Mouse (Mus musculus): ENCODE measurements around the gene Bbs1. TPM values are rescaled to one million over a fixed set of nuclear protein-coding genes. Genes with fewer than 3 reads are reported as not detected.
"Not testable (repeated sequence)": the region's sequence is repeated elsewhere in the genome, so short reads cannot be mapped to it uniquely, and the experiment has no call there.

The Bbs1 gene
- 5.8 and 8.4 TPM in 2 replicates for polyA plus RNA-seq (2015; fragmentation: Nextera tagmentation; extraction: Ambion mirVana)

- peak; percentile 85 for ATAC-seq (ENCODE audit: low FRiP score)
- peak within 1 kb of the TSS; percentile 76 for H3K4me2 ChIP-seq
- no peaks in the 10 kb centered on the region for H3K9me3 ChIP-seq (replicated peaks)
- 7% methylated on average over 31 of the region's 31 CpGs for WGBS
- peaks cover 46% of the 10 kb centered on the region for H3K36me3 ChIP-seq
- H3K27me3 ChIP-seq (replicated peaks): no peaks in the 10 kb centered on the region
- H3K4me3 ChIP-seq (replicated peaks): peak within 1 kb of the TSS; percentile 83
- peak within 1 kb of the TSS; percentile 76 for H3K9ac ChIP-seq (replicated peaks)
- H3K4me1 ChIP-seq: peaks cover 15% of the 10 kb centered on the region
- H3K27ac ChIP-seq (replicated peaks): peak within 1 kb of the TSS; percentile 88
These were observed at the start of gene Bbs1 for GRCm38 (mm10) chr19:4905979-4906794. Bbs1 (minus strand) TSS chr19:4906628.

- not testable (repeated sequence) for ATAC-seq (ENCODE audit: low FRiP score); H3K4me1 ChIP-seq; H3K27ac ChIP-seq (replicated peaks); H3K9me3 ChIP-seq (replicated peaks); H3K4me2 ChIP-seq; H3K36me3 ChIP-seq; H3K4me3 ChIP-seq (replicated peaks); H3K9ac ChIP-seq (replicated peaks); H3K27me3 ChIP-seq (replicated peaks)
- 82% methylated on average over 9 of the region's 9 CpGs for WGBS
These were observed 42.2 kb upstream of the Bbs1 start for GRCm38 (mm10) chr19:4948641-4949040.

- no peak overlapping the region for H3K27ac ChIP-seq (replicated peaks)
- WGBS: 34% methylated on average over 6 of the region's 6 CpGs
These were observed 39.1 kb upstream of the Bbs1 start for GRCm38 (mm10) chr19:4945540-4945939.

GRCm38 (mm10) chr19:4943253-4943588 is 36.8 kb upstream of the Bbs1 start:
- peak overlapping the region; percentile 89 for H3K9ac ChIP-seq (replicated peaks)
- no peaks in the 10 kb centered on the region for H3K9me3 ChIP-seq (replicated peaks)
- H3K4me2 ChIP-seq: peak overlapping the region; percentile 82
- peaks cover 20% of the 10 kb centered on the region for H3K4me1 ChIP-seq
- no peaks in the 10 kb centered on the region for H3K36me3 ChIP-seq
- peak overlapping the region; percentile 85 for H3K27ac ChIP-seq (replicated peaks)
- peak overlapping the region; percentile 79 for H3K4me3 ChIP-seq (replicated peaks)
- ATAC-seq (ENCODE audit: low FRiP score): peak; percentile 68
- H3K27me3 ChIP-seq (replicated peaks): 0 out of 2 replicates have a peak, but pooled peaks cover 3% of the 10 kb centered on the region
- 6% methylated on average over 13 of the region's 13 CpGs for WGBS

More at GRCm38 (mm10) chr19:4945540-4945939, 39.1 kb upstream of the Bbs1 start:
- Histone ChIP-seq H3K9ac (replicated peaks) (no peak overlapping the region), H3K36me3 (no peaks in the 10 kb centered on the region), H3K9me3 (replicated peaks) (no peaks in the 10 kb centered on the region), H3K4me3 (replicated peaks) (no peak overlapping the region), H3K27me3 (replicated peaks) (0 out of 2 replicates have a peak, but pooled peaks cover 3% of the 10 kb centered on the region), H3K4me1 (peaks cover 20% of the 10 kb centered on the region), H3K4me2 (no peak overlapping the region)
- ATAC-seq (ENCODE audit: low FRiP score): no peak

GRCm38 (mm10) chr19:4942551-4943252 is 36.3 kb upstream of the Bbs1 start, which contains the start of gene Peli3:
Peli3 (minus strand) TSS chr19:4943127.
- Histone ChIP-seq H3K9ac (replicated peaks) (peak within 1 kb of the TSS; percentile 89), H3K36me3 (0 out of 2 replicates have a peak, but pooled peaks cover under 1% of the 10 kb centered on the region), H3K4me3 (replicated peaks) (peak within 1 kb of the TSS; percentile 79), H3K9me3 (replicated peaks) (no peaks in the 10 kb centered on the region), H3K27me3 (replicated peaks) (0 out of 2 replicates have a peak, but pooled peaks cover 3% of the 10 kb centered on the region), H3K4me2 (peak within 1 kb of the TSS; percentile 82), H3K27ac (replicated peaks) (peak within 1 kb of the TSS; percentile 85), H3K4me1 (peaks cover 20% of the 10 kb centered on the region)
- peak; percentile 97 for ATAC-seq (ENCODE audit: low FRiP score)
- WGBS: under 1% methylated on average over 45 of the region's 55 CpGs

- WGBS: 89% methylated on average over 17 of the region's 17 CpGs
- Histone ChIP-seq H3K9ac (replicated peaks) (no peak overlapping the region), H3K9me3 (replicated peaks) (no peaks in the 10 kb centered on the region), H3K36me3 (peaks cover 44% of the 10 kb centered on the region), H3K4me2 (no peak overlapping the region), H3K27me3 (replicated peaks) (no peaks in the 10 kb centered on the region), H3K27ac (replicated peaks) (no peak overlapping the region), H3K4me1 (peaks cover 14% of the 10 kb centered on the region), H3K4me3 (replicated peaks) (no peak overlapping the region)
- no peak for ATAC-seq (ENCODE audit: low FRiP score)
These were observed 31.2 kb upstream of the Bbs1 start for GRCm38 (mm10) chr19:4937444-4938310.

GRCm38 (mm10) chr19:4936896-4937295 is 30.5 kb upstream of the Bbs1 start:
- H3K4me1 ChIP-seq: peaks cover 7% of the 10 kb centered on the region
- 89% methylated on average over 2 of the region's 2 CpGs for whole genome bisulfite sequencing
- H3K9me3 ChIP-seq (replicated peaks): no peaks in the 10 kb centered on the region
- no peak overlapping the region for H3K9ac ChIP-seq (replicated peaks)
- H3K4me2 ChIP-seq: no peak overlapping the region
- H3K27ac ChIP-seq (replicated peaks): no peak overlapping the region
- peaks cover 52% of the 10 kb centered on the region for H3K36me3 ChIP-seq
- ATAC-seq (ENCODE audit: low FRiP score): no peak
- no peaks in the 10 kb centered on the region for H3K27me3 ChIP-seq (replicated peaks)
- H3K4me3 ChIP-seq (replicated peaks): no peak overlapping the region

GRCm38 (mm10) chr19:4928781-4929180 is 22.4 kb upstream of the Bbs1 start:
- peak overlapping the region; percentile 77 for H3K4me3 ChIP-seq (replicated peaks)
- H3K9ac ChIP-seq (replicated peaks): peak overlapping the region; percentile 66
- peak overlapping the region; percentile 86 for H3K27ac ChIP-seq (replicated peaks)
- ATAC-seq (ENCODE audit: low FRiP score): peak; percentile 7; the same call in 1 of the 2 replicates
- WGBS: 54% methylated on average over 5 of the region's 5 CpGs
- peaks cover 33% of the 10 kb centered on the region for H3K36me3 ChIP-seq
- no peaks in the 10 kb centered on the region for H3K27me3 ChIP-seq (replicated peaks)
- H3K4me1 ChIP-seq: peaks cover 28% of the 10 kb centered on the region
- no peaks in the 10 kb centered on the region for H3K9me3 ChIP-seq (replicated peaks)
- peak overlapping the region; percentile 80 for H3K4me2 ChIP-seq

GRCm38 (mm10) chr19:4927904-4928531 is 21.6 kb upstream of the Bbs1 start, which contains the start of gene Dpp3:
Dpp3 (minus strand) TSS chr19:4928287.
- Histone ChIP-seq H3K9me3 (replicated peaks) (no peaks in the 10 kb centered on the region), H3K9ac (replicated peaks) (peak within 1 kb of the TSS; percentile 66), H3K27ac (replicated peaks) (peak within 1 kb of the TSS; percentile 86), H3K4me3 (replicated peaks) (peak within 1 kb of the TSS; percentile 77), H3K27me3 (replicated peaks) (no peaks in the 10 kb centered on the region), H3K4me1 (peaks cover 28% of the 10 kb centered on the region), H3K4me2 (peak within 1 kb of the TSS; percentile 80), H3K36me3 (peaks cover 34% of the 10 kb centered on the region)
- peak; percentile 98 for ATAC-seq (ENCODE audit: low FRiP score)
- WGBS: under 1% methylated on average over 32 of the region's 32 CpGs

GRCm38 (mm10) chr19:4925121-4925860 is 18.9 kb upstream of the Bbs1 start:
- H3K4me3 ChIP-seq (replicated peaks): no peak overlapping the region
- 97% methylated on average over 11 of the region's 11 CpGs for WGBS
- no peak overlapping the region for H3K27ac ChIP-seq (replicated peaks)
- peaks cover 44% of the 10 kb centered on the region for H3K36me3 ChIP-seq
- H3K9me3 ChIP-seq (replicated peaks): no peaks in the 10 kb centered on the region
- no peak for ATAC-seq (ENCODE audit: low FRiP score)
- no peaks in the 10 kb centered on the region for H3K27me3 ChIP-seq (replicated peaks)
- H3K4me2 ChIP-seq: no peak overlapping the region
- H3K4me1 ChIP-seq: peaks cover 28% of the 10 kb centered on the region
- H3K9ac ChIP-seq (replicated peaks): no peak overlapping the region

All from neural tube, embryonic 15.5 days (tissue).